Mouse (Mus musculus): ENCODE results near the gene Slc2a2.

DNA sequence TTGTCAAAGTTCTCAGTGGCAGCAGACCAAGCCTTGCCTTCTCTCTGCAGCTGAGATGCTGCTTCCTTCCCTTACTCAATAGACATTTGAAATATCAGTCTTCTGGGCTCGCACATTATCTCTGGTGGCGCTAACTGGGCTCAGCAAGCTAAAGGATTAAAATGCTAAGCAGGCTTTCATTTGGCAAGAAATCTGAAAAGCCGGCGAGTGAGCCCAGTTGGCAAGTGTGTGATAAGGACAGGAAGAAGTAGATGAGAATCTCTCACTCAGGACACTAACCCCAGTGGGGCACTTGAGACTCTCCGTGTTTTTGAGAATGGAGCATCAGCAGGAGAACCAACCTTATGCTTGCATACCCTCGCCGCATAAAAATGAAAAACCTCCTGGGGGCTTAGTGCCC, 16.9 kb upstream of the Slc2a2 start:
- no peak for TF ChIP-seq CTCF (IDR thresholded peaks at IDR 0.05; ENCODE audit: low read depth)
- TF ChIP-seq EP300 (IDR thresholded peaks at IDR 0.05; ENCODE audit: low read depth) = no peak

Data from liver, embryonic 14.5 days (tissue).